Mouse (Mus musculus) hindbrain, embryonic 10.5 days (tissue): ENCODE data around the gene Wiz. TPM values are rescaled to one million over a fixed set of nuclear protein-coding genes. Genes with fewer than 3 reads are reported as not detected.

Experiments
- DNase-seq: peaks from one replicate; pipeline ENCODE4 v3.0.0-alpha.2; 2017; ENCODE audit warnings: low spot score
- H3K27ac ChIP-seq: fragments of 300-500 bp; sonication (generic); 2 replicates; pipeline ENCODE4 v1.5.1; 2016; ENCODE audit warnings: mild to moderate bottlenecking, moderate library complexity
- H3K27me3 ChIP-seq: fragments of 300-500 bp; sonication (generic); 2 replicates; pipeline ENCODE4 v1.6.1; 2016; ENCODE audit warnings: mild to moderate bottlenecking; ENCODE audit not compliant: poor library complexity, insufficient read depth, severe bottlenecking
- H3K36me3 ChIP-seq: fragments of 300-500 bp; sonication (generic); 2 replicates; pipeline ENCODE4 v1.6.1; 2016; ENCODE audit warnings: mild to moderate bottlenecking, moderate library complexity
- H3K4me1 ChIP-seq: fragments of 300-500 bp; sonication (generic); replicated peaks from 2 replicates; pipeline ENCODE4 v1.6.1; 2016; ENCODE audit warnings: mild to moderate bottlenecking
- H3K4me3 ChIP-seq: fragments of 300-500 bp; sonication (generic); 2 replicates; pipeline ENCODE4 v1.5.1; 2016; ENCODE audit warnings: mild to moderate bottlenecking, moderate library complexity
- H3K9me3 ChIP-seq: fragments of 300-500 bp; sonication (generic); 2 replicates; pipeline ENCODE4 v1.6.1; 2016; ENCODE audit warnings: mild to moderate bottlenecking, moderate library complexity
- WGBS: fragments of 180-500 bp; shearing (Covaris S2); methylation state at CpG from one replicate; pipeline ENCODE4 v1.1.7; 2016; 5-methylcytosine and 5-hydroxymethylcytosine counted together
- polyA plus RNA-seq: library from polyadenylated mRNA; unstranded; fragments of >200 nt; fragmentation: Nextera tagmentation; extraction: Ambion mirVana; gene quantifications from 2 replicates; pipeline ENCODE4 v1.2.1, GENCODE M21; 2016

The Wiz gene
- polyA plus RNA-seq, 1 experiment from 2014 or later, result 34.7 TPM

DNA sequence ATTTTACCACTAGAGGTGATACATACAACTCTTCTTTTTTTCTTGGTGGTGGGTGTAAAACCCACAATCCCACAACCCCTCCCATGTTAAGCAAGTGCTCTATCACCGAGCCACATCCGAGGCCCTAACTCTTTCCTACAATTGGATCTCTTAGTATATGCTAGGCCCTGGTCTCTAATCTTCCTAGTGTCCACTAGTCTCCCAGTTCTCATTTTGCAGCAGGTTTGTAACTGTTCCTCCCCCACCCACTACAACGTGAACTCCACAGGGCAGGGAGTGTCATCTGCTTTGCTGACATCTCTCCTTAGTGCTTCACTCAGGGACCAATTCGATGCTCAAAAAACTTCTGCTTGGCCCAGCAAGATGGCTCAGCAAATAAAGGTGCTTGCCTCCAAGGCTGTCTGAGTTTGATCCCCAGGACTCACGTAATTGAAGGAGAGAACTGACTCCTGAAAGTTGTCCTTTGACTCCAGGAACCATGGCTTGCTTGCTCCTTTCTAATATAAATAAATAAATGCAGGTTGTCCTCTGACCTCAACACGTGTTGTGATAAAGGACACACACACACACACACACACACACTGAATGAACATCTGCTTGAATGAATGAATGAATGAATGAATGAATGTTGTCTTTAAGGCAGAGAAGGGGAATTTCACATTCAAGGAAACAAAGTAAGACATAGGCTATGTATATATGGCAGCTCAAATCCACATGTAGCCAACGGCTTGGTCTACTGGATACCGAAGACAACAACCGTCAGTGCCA is 13.0 kb upstream of the Wiz start:
- Histone ChIP-seq H3K4me3 (no peak overlapping the region), H3K27me3 (peaks cover 31% of the 10 kb centered on the region), H3K4me1 (no peaks in the 10 kb centered on the region), H3K9me3 (no peaks in the 10 kb centered on the region), H3K27ac (no peak overlapping the region), H3K36me3 (no peaks in the 10 kb centered on the region)
- WGBS, result 85% methylated on average over 9 of the region's 9 CpGs
- DNase-seq, result no peak

- Histone ChIP-seq H3K4me3 (peak overlapping the region; percentile 36), H3K4me1 (peaks cover 18% of the 10 kb centered on the region), H3K27me3 (peaks cover 91% of the 10 kb centered on the region), H3K27ac (no peak overlapping the region), H3K36me3 (no peaks in the 10 kb centered on the region), H3K9me3 (no peaks in the 10 kb centered on the region)
- DNase-seq, result no peak
- 3% methylated on average over 37 of the region's 37 CpGs for WGBS
Observed at GRCm38 (mm10) chr17:32396266-32396665, 7.0 kb upstream of the Wiz start.

GRCm38 (mm10) chr17:32393944-32394343 is 4.7 kb upstream of the Wiz start:
- H3K27me3 ChIP-seq, result peaks cover 91% of the 10 kb centered on the region
- WGBS, result 91% methylated on average over 10 of the region's 10 CpGs

DNA sequence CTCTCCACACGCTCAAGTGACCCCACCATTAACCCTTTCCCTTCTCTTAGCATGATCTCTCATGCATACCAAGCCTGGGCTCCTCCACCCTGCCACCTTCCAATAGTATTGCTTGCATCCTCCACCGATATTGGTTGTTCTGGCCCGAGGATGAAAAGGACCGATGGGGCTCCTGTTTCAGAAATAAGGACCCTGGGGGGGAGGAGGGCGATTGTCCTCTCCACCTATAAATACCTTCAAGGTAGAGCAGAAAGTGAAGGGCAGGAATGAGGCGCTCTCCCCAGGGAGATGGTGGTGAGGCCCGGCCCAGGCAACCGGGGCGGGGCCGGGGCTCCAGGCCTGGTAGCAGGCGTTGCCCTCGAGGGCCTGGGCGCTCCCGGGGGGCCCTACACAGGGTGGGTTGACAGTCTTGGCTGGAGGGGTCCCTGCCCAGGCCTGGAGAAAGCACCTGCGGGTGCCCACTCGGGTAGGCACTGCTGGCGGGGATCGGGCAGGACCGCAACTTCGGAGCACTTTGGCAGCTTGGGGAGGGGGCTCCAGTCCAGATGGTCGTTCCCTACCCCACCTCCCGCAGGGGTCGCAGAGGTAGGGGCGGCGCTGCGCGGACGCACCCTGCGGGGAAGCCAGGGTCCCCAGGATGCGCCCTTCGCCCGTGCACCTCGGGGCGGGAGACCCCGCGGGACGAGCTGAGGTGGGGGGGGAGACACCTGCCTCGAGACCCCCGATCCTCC is 704 bp downstream of the Wiz start:
- peaks cover 25% of the 10 kb centered on the region for H3K4me1 ChIP-seq
- peak overlapping the region; percentile 96 for H3K27ac ChIP-seq
- H3K4me3 ChIP-seq, result peak overlapping the region; percentile 84
- no peaks in the 10 kb centered on the region for H3K9me3 ChIP-seq
- peaks cover 17% of the 10 kb centered on the region for H3K36me3 ChIP-seq
- WGBS, result under 1% methylated on average over 39 of the region's 39 CpGs
- peaks cover 36% of the 10 kb centered on the region for H3K27me3 ChIP-seq
- DNase-seq, result peak; percentile 30

More at GRCm38 (mm10) chr17:32393944-32394343, 4.7 kb upstream of the Wiz start:
- no peak overlapping the region for H3K27ac ChIP-seq
- no peaks in the 10 kb centered on the region for H3K36me3 ChIP-seq
- DNase-seq, result no peak
- H3K9me3 ChIP-seq, result no peaks in the 10 kb centered on the region
- peaks cover 18% of the 10 kb centered on the region for H3K4me1 ChIP-seq
- H3K4me3 ChIP-seq, result no peak overlapping the region

GRCm38 (mm10) chr17:32387986-32388369 is 1.3 kb downstream of the Wiz start:
- no peaks in the 10 kb centered on the region for H3K9me3 ChIP-seq
- 0 out of 2 replicates have a peak overlapping the region, but pooled peaks have one; percentile 96 for H3K27ac ChIP-seq
- DNase-seq, result no peak
- peak overlapping the region; percentile 84 for H3K4me3 ChIP-seq
- peaks cover 23% of the 10 kb centered on the region for H3K36me3 ChIP-seq
- peaks cover 25% of the 10 kb centered on the region for H3K4me1 ChIP-seq
- H3K27me3 ChIP-seq, result peaks cover 31% of the 10 kb centered on the region
- WGBS, result 40% methylated on average over 7 of the region's 7 CpGs

DNA sequence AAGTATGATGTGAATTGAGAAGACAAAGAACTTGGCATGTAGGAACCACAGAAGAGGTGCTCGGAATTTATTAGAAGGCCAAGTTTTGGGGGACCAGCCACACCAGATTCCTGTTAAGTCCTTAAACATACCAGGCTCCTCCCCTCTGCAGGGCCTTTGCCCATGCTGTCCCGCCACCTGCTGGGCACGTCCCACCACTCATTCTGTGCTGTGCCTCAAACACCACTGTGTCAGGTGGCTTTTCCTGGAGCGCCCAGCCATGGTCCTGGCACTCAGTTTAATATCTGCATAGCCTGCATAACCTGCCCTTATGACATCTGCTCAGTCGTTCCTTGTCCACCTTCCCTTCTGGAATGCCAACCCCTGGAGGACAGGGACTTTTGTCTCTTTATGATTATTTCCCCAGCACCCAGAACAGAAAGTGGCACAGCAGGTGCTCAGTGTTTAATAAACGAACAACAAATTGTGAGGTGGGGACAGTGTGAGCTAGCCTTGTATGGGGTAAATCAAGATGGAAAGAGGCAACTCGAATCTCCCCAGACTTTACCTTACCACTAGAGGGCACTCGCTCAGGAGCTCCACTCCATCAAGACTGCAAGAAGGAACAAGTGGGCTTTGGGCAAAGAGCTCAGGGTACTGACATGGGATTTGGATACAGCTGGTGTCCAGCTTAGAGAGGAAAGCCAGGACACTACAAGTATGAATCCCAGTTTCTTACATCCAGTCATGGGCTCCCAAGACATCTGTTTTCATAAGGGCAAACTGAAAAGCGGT is 2.4 kb downstream of the Wiz start:
- WGBS, result 71% methylated on average over 9 of the region's 9 CpGs
- DNase-seq, result no peak

DNA sequence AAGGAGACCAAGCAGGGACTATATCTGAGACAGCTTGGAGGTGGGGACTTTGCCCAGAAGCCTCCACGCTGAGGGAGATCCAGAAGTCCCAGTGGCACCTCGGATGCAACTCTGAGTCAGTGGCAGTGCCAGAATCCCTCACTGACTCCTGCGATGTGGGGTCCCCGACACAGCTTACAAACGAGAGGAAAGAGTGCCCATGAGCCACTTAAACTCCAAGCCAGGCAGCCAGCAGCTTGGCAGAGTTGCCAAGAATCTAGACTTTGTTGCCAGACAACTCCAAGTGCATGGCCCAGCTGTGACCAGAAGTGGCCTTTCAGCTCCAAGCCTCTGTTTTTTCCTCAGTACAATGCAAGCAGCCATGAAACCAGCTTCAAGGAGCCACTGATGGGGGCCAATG is 5.6 kb downstream of the Wiz start:
- Histone ChIP-seq H3K9me3 (no peaks in the 10 kb centered on the region), H3K4me3 (no peak overlapping the region), H3K36me3 (peaks cover 39% of the 10 kb centered on the region), H3K4me1 (peaks cover 19% of the 10 kb centered on the region), H3K27ac (no peak overlapping the region), H3K27me3 (no peaks in the 10 kb centered on the region)
- no peak for DNase-seq
- 90% methylated on average over 5 of the region's 5 CpGs for WGBS

More for the DNA sequence above, 2.4 kb downstream of the Wiz start:
- H3K27ac ChIP-seq, result no peak overlapping the region
- peaks cover 20% of the 10 kb centered on the region for H3K27me3 ChIP-seq
- H3K4me1 ChIP-seq, result peaks cover 17% of the 10 kb centered on the region
- peaks cover 33% of the 10 kb centered on the region for H3K36me3 ChIP-seq
- no peak overlapping the region for H3K4me3 ChIP-seq
- no peaks in the 10 kb centered on the region for H3K9me3 ChIP-seq

DNA sequence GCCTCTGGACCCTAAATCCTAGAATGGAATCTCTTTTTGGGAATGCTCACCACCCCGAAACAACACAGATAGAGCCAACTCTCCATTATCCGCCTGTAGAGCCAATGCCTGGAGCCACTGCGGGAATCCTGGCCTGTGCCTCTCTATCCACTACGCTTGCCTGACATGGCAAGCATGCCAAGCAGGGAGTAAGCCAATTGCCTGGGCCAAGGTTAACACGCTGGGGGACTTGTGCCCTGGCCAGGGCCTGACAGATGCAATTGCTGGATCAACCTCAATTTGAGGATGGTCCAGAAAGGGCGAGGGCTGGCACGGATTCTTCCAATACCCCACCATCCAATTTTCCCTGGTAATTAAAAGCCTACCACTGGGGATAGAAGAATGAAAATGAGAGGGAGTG is 6.7 kb downstream of the Wiz start:
- WGBS, result 94% methylated on average over 7 of the region's 7 CpGs
- H3K27me3 ChIP-seq, result no peaks in the 10 kb centered on the region
- peaks cover 9% of the 10 kb centered on the region; the same call in 1 of the 2 replicates for H3K4me1 ChIP-seq
- no peak overlapping the region for H3K27ac ChIP-seq
- H3K4me3 ChIP-seq, result no peak overlapping the region
- H3K9me3 ChIP-seq, result no peaks in the 10 kb centered on the region
- no peak for DNase-seq
- peaks cover 50% of the 10 kb centered on the region for H3K36me3 ChIP-seq

GRCm38 (mm10) chr17:32378786-32379185 is 10.5 kb downstream of the Wiz start:
- Histone ChIP-seq H3K27ac (no peak overlapping the region), H3K9me3 (no peaks in the 10 kb centered on the region), H3K36me3 (peaks cover 49% of the 10 kb centered on the region), H3K4me1 (peaks cover 18% of the 10 kb centered on the region), H3K27me3 (no peaks in the 10 kb centered on the region), H3K4me3 (no peak overlapping the region)
- no peak for DNase-seq
- WGBS, result 72% methylated on average over 2 of the region's 2 CpGs

- Histone ChIP-seq H3K27ac (no peak overlapping the region), H3K9me3 (no peaks in the 10 kb centered on the region), H3K27me3 (no peaks in the 10 kb centered on the region), H3K4me1 (peaks cover 18% of the 10 kb centered on the region), H3K36me3 (peaks cover 33% of the 10 kb centered on the region), H3K4me3 (no peak overlapping the region)
- no peak for DNase-seq
- 83% methylated on average over 9 of the region's 9 CpGs for WGBS
Observed at GRCm38 (mm10) chr17:32377137-32377536, 12.1 kb downstream of the Wiz start.

DNA sequence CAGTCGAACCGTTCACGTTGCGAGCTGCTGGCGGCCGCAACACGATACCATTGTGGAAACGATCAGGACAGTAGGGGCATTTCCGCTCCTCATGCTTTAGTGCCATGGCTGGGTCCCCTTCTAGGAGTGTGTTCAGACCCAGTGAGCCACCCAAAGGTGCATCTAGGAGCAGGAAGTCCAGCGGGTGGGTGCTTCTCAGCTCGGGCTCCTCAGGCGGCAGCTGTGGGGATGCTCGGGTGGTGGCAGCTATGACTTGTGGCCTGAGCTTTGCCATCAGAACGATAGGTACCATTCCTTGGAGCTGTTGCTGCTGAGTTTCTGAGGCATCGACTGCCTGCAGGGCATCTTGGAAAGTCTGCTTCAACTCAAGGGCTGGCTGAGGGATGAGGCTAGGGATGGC is 12.8 kb downstream of the Wiz start:
- Histone ChIP-seq H3K4me3 (no peak overlapping the region), H3K9me3 (no peaks in the 10 kb centered on the region), H3K27ac (peak overlapping the region; percentile 9; the same call in 1 of the 2 replicates), H3K4me1 (peaks cover 18% of the 10 kb centered on the region), H3K36me3 (peaks cover 31% of the 10 kb centered on the region), H3K27me3 (no peaks in the 10 kb centered on the region)
- no peak for DNase-seq
- 88% methylated on average over 15 of the region's 15 CpGs for WGBS

DNA sequence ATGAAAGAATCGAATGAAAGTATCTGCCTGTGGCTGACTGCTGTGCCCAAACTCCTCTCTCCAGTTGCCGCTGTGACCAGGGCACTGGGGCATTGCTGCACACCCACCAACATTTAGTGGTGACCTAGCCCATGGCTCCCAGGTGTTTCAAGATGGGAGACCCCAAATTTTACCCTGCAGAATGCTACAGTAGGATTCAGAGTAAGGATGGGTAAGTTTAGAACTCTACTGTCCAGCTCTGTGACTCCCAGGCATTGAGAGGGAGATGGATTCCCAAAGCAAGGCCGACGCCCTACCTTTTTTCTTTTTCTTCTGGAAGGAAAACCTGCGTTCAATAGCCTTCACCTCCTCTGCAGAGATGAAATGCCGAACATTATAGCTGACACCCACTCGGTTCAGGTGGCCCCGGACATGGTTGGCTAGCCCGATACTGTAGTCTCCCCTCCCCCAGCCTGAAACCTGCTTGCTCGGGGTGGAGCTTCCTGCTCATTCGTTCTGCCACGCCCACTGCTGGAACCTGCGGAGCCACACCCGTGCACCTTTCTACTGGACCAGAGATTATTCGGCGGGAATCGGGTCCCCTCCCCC is 20.2 kb downstream of the Wiz start:
- WGBS, result 13% methylated on average over 14 of the region's 17 CpGs
- peaks cover 24% of the 10 kb centered on the region for H3K4me1 ChIP-seq
- H3K9me3 ChIP-seq, result no peaks in the 10 kb centered on the region
- DNase-seq, result no peak
- H3K27me3 ChIP-seq, result no peaks in the 10 kb centered on the region
- H3K27ac ChIP-seq, result peak overlapping the region; percentile 50
- H3K36me3 ChIP-seq, result peaks cover 4% of the 10 kb centered on the region; the same call in 1 of the 2 replicates
- H3K4me3 ChIP-seq, result peak overlapping the region; percentile 40
